Mouse (Mus musculus) skeletal muscle tissue, adult 2 months (tissue): ENCODE measurements around the gene Epc2.
"Not testable (repeated sequence)": the region's sequence is repeated elsewhere in the genome, so short reads cannot be mapped to it uniquely, and the experiment has no call there.

ENCODE experiments used
- DNase-seq: peaks from one replicate; pipeline ENCODE4 v3.0.0-alpha.2; 2012; ENCODE audit warnings: low read depth, low spot score

Gene Epc2

GRCm38 (mm10) chr2:49471641-49472355, 20.5 kb downstream of the Epc2 start:
- DNase-seq, result no peak

DNA sequence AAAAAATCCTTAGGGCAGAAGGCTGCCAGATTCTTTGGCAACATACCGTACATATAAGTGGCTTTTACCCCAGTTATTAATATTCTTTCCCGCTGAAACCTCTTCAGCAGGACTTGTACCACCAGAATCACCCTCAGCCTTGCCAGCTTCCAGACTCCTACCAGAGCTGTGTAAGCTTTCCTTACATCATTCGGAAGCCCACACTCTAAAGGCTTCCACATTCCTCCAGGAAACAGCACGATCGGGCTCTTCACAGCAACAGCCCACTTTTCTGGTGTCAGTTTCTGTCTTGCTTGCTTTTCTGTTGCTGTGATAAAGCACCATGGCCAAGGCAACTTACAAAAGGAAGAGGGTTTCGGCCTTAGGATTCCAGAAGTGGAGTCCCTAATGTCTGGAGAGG, 21.2 kb downstream of the Epc2 start:
- DNase-seq, result no peak

DNA sequence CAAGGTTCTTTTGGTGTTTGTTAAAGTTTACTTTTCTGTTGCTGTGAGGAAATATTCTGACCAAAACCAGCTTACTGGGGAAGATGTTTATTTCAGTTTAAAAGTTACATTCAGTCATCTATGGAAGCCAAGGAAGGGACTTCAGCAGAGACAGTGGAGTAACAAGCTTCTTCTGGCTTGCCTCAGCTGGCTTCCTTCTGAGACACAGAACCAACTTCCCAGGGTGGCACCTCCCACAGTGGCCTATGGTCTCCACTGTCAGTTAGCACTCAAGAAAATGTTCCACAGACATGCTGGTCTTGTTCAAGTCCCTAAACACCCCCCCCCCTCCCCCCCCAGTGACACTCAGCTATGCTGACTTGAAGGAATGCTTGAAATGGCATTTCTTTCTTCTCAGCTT, 30.9 kb downstream of the Epc2 start:
- DNase-seq, result no peak

- DNase-seq, result no peak
Measured at GRCm38 (mm10) chr2:49483382-49483781, 32.1 kb downstream of the Epc2 start.

GRCm38 (mm10) chr2:49501435-49501834, 50.1 kb downstream of the Epc2 start:
- DNase-seq, result no peak

DNA sequence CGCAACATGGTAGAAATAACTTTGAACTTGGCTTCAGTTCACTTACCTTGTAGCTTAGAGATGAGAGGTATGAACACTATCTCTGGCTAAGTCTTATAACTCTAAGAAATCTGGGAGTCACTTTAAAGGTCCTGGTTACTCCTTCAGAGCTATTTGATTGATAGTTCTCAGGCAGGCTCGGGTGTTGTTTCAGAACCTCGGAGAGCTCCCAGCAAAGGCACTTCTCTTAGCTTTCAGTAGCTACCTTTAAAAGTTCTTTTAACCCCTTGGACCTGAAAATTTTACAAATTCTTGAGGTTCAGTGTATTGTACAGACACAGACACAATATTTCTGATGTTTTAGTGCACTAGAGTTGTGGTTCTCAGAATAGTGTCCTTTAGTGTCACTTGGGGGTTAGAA, 52.3 kb downstream of the Epc2 start:
- no peak for DNase-seq

GRCm38 (mm10) chr2:49505151-49505550, 53.9 kb downstream of the Epc2 start:
- not testable (repeated sequence) for DNase-seq

- no peak for DNase-seq
Measured at GRCm38 (mm10) chr2:49510832-49511231, 59.5 kb downstream of the Epc2 start.

DNA sequence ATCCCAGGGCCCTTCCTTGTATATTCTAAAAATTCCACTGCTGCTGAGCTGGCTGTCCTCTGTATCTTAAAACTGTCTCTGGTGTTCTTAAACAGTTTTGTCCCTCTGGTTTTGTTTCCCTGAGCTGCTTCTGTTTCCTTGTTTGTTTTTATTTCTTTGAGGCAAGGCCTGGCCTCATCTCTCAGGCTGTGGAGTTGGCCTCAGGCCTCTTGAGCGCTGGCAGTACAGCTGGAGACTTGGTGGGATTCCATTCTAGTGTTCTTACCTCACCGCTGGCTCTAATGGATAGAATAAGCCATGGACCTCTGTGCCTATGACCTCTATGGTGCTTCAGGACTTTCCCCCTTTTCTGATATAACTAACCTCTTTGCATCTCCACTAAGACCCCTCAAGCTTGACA, 64.7 kb downstream of the Epc2 start:
- peak; percentile 27 for DNase-seq

DNA sequence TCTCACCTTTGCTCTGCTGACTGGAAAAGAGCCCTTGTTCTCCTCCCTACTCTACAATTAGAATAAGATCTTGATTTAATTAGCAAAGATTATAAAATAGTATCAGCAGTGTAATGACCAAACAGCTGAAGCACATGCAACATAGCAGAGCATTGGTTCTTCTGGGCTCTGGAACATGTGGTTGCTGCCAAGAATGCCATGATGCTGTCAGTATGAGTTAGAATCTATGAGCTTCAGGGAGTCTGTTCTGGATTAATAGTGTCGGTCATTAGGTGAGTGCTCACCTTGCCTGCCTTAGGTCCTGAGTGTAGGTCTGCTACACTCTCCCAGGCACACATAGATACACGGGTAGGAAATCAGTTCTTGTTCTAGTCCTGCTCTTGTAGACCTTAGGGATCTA, 69.1 kb downstream of the Epc2 start:
- DNase-seq, result no peak

GRCm38 (mm10) chr2:49520989-49521388, 69.7 kb downstream of the Epc2 start:
- no peak for DNase-seq

GRCm38 (mm10) chr2:49521564-49521963, 70.3 kb downstream of the Epc2 start:
- DNase-seq, result no peak

DNA sequence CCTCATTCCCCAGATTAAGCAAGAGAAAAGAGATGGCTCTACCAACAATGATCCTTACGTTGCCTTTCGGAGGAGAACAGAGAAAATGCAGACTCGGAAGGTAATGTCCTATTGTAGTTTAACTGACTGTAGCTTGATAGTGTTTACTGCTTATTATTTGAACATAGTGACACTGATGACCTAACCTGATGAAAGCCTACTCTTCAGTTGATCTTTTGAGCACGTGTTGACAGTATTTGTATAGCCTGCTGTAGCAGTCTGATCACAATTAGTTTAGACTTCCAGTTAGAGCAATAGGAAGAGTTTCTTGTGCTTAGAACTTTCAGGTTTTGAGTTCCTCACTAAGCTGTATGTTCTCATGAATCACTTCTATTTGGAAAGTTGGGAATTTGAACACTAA, 71.3 kb downstream of the Epc2 start:
- no peak for DNase-seq

- no peak for DNase-seq
Measured at GRCm38 (mm10) chr2:49537147-49537546, 85.9 kb downstream of the Epc2 start.

- no peak for DNase-seq
Measured at GRCm38 (mm10) chr2:49538056-49538455, 86.8 kb downstream of the Epc2 start.

GRCm38 (mm10) chr2:49539745-49540144, 88.5 kb downstream of the Epc2 start:
- no peak for DNase-seq

DNA sequence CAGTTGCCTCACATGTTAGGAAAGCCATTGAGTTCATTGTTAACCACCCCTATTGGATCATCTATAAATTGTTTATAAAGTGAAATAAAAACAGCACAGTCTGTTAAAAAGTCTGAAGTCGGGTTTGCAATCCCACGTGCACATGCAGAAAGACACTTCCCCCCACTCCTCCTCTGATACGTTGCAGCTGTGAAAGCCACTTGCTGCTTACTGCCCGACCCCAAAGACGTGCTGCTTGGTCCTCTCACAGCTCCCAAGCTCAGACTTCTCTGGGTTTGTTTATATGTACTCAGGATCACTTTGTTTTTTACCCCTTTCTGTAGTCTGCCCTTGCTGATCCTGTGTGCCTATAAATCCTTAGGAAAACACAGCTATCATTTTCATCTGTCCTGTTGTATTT, 96.5 kb downstream of the Epc2 start:
- DNase-seq, result no peak

DNA sequence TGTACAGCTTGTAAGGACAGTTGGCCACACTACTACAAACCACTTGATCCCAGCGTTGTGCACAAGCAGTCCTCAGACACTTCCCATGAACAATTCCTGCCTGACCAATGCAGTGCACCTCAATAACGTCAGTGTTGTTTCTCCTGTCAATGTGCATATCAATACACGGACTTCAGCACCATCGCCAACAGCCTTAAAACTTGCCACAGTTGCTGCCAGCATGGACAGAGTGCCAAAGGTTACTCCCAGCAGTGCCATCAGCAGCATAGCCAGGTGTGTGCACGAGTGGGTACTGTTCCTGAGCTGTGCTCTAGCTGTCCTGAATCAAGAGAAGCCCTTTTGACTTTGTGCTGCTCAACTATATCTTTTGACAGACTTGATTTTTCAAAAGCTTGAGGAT, 97.2 kb downstream of the Epc2 start:
- DNase-seq, result no peak

- DNase-seq, result no peak
Measured at GRCm38 (mm10) chr2:49553096-49553495, 101.8 kb downstream of the Epc2 start.

- no peak for DNase-seq
Measured at GRCm38 (mm10) chr2:49557339-49557738, 106.1 kb downstream of the Epc2 start.

- DNase-seq, result no peak
Measured at GRCm38 (mm10) chr2:49558361-49558760, 107.1 kb downstream of the Epc2 start.

- DNase-seq, result no peak
Measured at GRCm38 (mm10) chr2:49562688-49563350, 111.5 kb downstream of the Epc2 start.
